Mouse (Mus musculus) bone marrow macrophage, adult 2 months (primary cell): ENCODE data around the gene Frmd7.

ENCODE experiments used
- CTCF ChIP-seq: IDR thresholded peaks from 2 replicates; pipeline ENCODE4 v1.5.1; 2012; ENCODE audit warnings: low read depth, mild to moderate bottlenecking, low read length, moderate library complexity
- POLR2A ChIP-seq: IDR thresholded peaks from 2 replicates; pipeline ENCODE4 v1.6.1; 2012; ENCODE audit warnings: mild to moderate bottlenecking, low read depth, low read length, borderline replicate concordance

- TF ChIP-seq CTCF (no peak), POLR2A (no peak)
Measured at GRCm38 (mm10) chrX:50926893-50927545, 15.5 kb downstream of the Frmd7 start.
